Mouse (Mus musculus) heart, postnatal 0 days (tissue): ENCODE measurements around the gene Fgfr2. TPM values are rescaled to one million over a fixed set of nuclear protein-coding genes. Genes with fewer than 3 reads are reported as not detected.
A peak's percentile ranks its signal among the peaks of the same experiment; 100 is the strongest.

Experiments
- ATAC-seq: fragments of 200-750 bp; cut with Nextera tagmentation; 2 replicates; pipeline ENCODE4 v1.8.0; 2017; ENCODE audit warnings: low read depth, moderate number of reproducible peaks, moderate library complexity; ENCODE audit not compliant: insufficient read depth
- DNase-seq: peaks from one replicate; pipeline ENCODE4 v3.0.0-alpha.2; 2016; ENCODE audit warnings: low spot score
- H3K27ac ChIP-seq: fragments of 300-500 bp; sonication (generic); 2 replicates; pipeline ENCODE4 v1.5.1; 2014; ENCODE audit warnings: low read depth, mild to moderate bottlenecking
- H3K27me3 ChIP-seq: fragments of 300-500 bp; sonication (generic); 2 replicates; pipeline ENCODE4 v1.6.1; 2014; ENCODE audit warnings: low read length, mixed read lengths; ENCODE audit not compliant: control insufficient read depth, insufficient read depth
- H3K36me3 ChIP-seq: fragments of 300-500 bp; sonication (generic); replicated peaks from 2 replicates; pipeline ENCODE4 v1.6.1; 2014; ENCODE audit warnings: low read length, mixed read lengths; ENCODE audit not compliant: control insufficient read depth, insufficient read depth
- H3K4me1 ChIP-seq: fragments of 300-500 bp; sonication (generic); 2 replicates; pipeline ENCODE4 v1.6.1; 2014; ENCODE audit warnings: antibody characterized with exemption; ENCODE audit not compliant: control insufficient read depth, insufficient read depth
- H3K4me2 ChIP-seq: fragments of 300-500 bp; sonication (generic); 2 replicates; pipeline ENCODE4 v1.6.1; 2014; ENCODE audit warnings: low read depth, mild to moderate bottlenecking, low read length, moderate library complexity
- H3K4me3 ChIP-seq: fragments of 300-500 bp; sonication (generic); 2 replicates; pipeline ENCODE4 v1.5.1; 2014; ENCODE audit warnings: low read depth, low read length
- H3K9ac ChIP-seq: fragments of 300-500 bp; sonication (generic); replicated peaks from 2 replicates; pipeline ENCODE4 v1.6.1; 2014; ENCODE audit warnings: low read depth, low read length, mixed read lengths
- H3K9me3 ChIP-seq: fragments of 300-500 bp; sonication (generic); replicated peaks from 2 replicates; pipeline ENCODE4 v1.6.1; 2016; ENCODE audit warnings: low read length; ENCODE audit not compliant: control insufficient read depth
- CTCF ChIP-seq: IDR thresholded peaks from 2 replicates; pipeline ENCODE4 v1.5.1; 2016; ENCODE audit warnings: antibody characterized with exemption, control low read depth, low read depth
- EP300 ChIP-seq: IDR thresholded peaks from 2 replicates; pipeline ENCODE4 v1.6.1; 2016; ENCODE audit warnings: antibody characterized with exemption, low read depth
- WGBS: fragments of 180-500 bp; shearing (Covaris S2); extraction: QIAGEN DNeasy Blood & Tissue Kit; methylation state at CpG from one replicate; pipeline ENCODE4 v1.1.7; 2014; 5-methylcytosine and 5-hydroxymethylcytosine counted together
- polyA plus RNA-seq: library from polyadenylated mRNA; unstranded; fragments of >200 nt; fragmentation: Nextera tagmentation; extraction: Ambion mirVana; gene quantifications from 2 replicates; pipeline ENCODE4 v1.2.1, GENCODE M21; 2015
- total RNA-seq: library from RNA; depleted of rRNA; stranded (reverse); fragments of >200 nt; gene quantifications from 2 replicates; pipeline ENCODE4 v1.2.3, GENCODE M21; 2014; ENCODE audit warnings: low replicate concordance

Gene Fgfr2
- total and polyA plus RNA-seq, 2 experiments from 2014 or later: 3.8 to 11.5 TPM

GRCm38 (mm10) chr7:132817056-132817455 is 306.1 kb downstream of the Fgfr2 start:
- no peak for TF ChIP-seq CTCF
- TF ChIP-seq EP300: no peak
- Histone ChIP-seq H3K27ac (no peak overlapping the region), H3K4me2 (no peak overlapping the region), H3K27me3 (no peaks in the 10 kb centered on the region), H3K4me3 (no peak overlapping the region), H3K36me3 (0 out of 2 replicates have a peak, but pooled peaks cover 6% of the 10 kb centered on the region), H3K9ac (no peak overlapping the region), H3K4me1 (no peaks in the 10 kb centered on the region), H3K9me3 (no peaks in the 10 kb centered on the region)
- DNase-seq (no peak), ATAC-seq (no peak)
- 90% methylated on average over 6 of the region's 6 CpGs for WGBS

GRCm38 (mm10) chr7:132816528-132816927 is 306.6 kb downstream of the Fgfr2 start:
- DNase-seq: no peak
- ATAC-seq: no peak
- Histone ChIP-seq H3K9ac (no peak overlapping the region), H3K9me3 (no peaks in the 10 kb centered on the region), H3K4me1 (peaks cover 5% of the 10 kb centered on the region; the same call in 1 of the 2 replicates), H3K36me3 (0 out of 2 replicates have a peak, but pooled peaks cover 6% of the 10 kb centered on the region), H3K27me3 (no peaks in the 10 kb centered on the region), H3K27ac (no peak overlapping the region), H3K4me3 (no peak overlapping the region), H3K4me2 (no peak overlapping the region)
- no peak for TF ChIP-seq EP300
- TF ChIP-seq CTCF: no peak
- 89% methylated on average over 2 of the region's 2 CpGs for WGBS

GRCm38 (mm10) chr7:132815081-132815480 is 308.1 kb downstream of the Fgfr2 start:
- no peak overlapping the region for H3K9ac ChIP-seq
- no peak overlapping the region for H3K4me2 ChIP-seq
- no peaks in the 10 kb centered on the region for H3K36me3 ChIP-seq
- DNase-seq: peak; percentile 18
- H3K27me3 ChIP-seq: no peaks in the 10 kb centered on the region
- 84% methylated on average over 5 of the region's 5 CpGs for WGBS
- no peaks in the 10 kb centered on the region for H3K9me3 ChIP-seq
- TF ChIP-seq EP300: no peak
- no peak for TF ChIP-seq CTCF
- no peak overlapping the region for H3K4me3 ChIP-seq
- H3K27ac ChIP-seq: no peak overlapping the region
- no peak for ATAC-seq
- peaks cover 13% of the 10 kb centered on the region for H3K4me1 ChIP-seq

- 2% methylated on average over 7 of the region's 7 CpGs for WGBS
- Histone ChIP-seq H3K27me3 (no peaks in the 10 kb centered on the region), H3K9me3 (no peaks in the 10 kb centered on the region), H3K27ac (peak overlapping the region; percentile 98), H3K4me2 (peak overlapping the region; percentile 95), H3K9ac (peak overlapping the region; percentile 92), H3K36me3 (no peaks in the 10 kb centered on the region), H3K4me1 (peaks cover 22% of the 10 kb centered on the region), H3K4me3 (peak overlapping the region; percentile 92)
- no peak for TF ChIP-seq CTCF
- no peak for TF ChIP-seq EP300
- ATAC-seq: no peak
- DNase-seq: peak; percentile 9
These were observed 309.1 kb downstream of the Fgfr2 start for GRCm38 (mm10) chr7:132814089-132814450.

GRCm38 (mm10) chr7:132813416-132814088 is 309.6 kb downstream of the Fgfr2 start, which contains the start of gene Fam53b:
Fam53b (minus strand) TSS chr7:132813886.
- peaks cover 27% of the 10 kb centered on the region for H3K4me1 ChIP-seq
- WGBS: under 1% methylated on average over 79 of the region's 85 CpGs

More at GRCm38 (mm10) chr7:132813416-132814088, 309.6 kb downstream of the Fgfr2 start, which contains the start of gene Fam53b:
- H3K9ac ChIP-seq: peak within 1 kb of the TSS; percentile 92
- peak; percentile 63 for DNase-seq
- no peak for TF ChIP-seq EP300
- TF ChIP-seq CTCF: no peak
- peak; percentile 76 for ATAC-seq
- peak within 1 kb of the TSS; percentile 95 for H3K4me2 ChIP-seq
- H3K27me3 ChIP-seq: no peaks in the 10 kb centered on the region
- peak within 1 kb of the TSS; percentile 92 for H3K4me3 ChIP-seq
- H3K36me3 ChIP-seq: no peaks in the 10 kb centered on the region
- no peaks in the 10 kb centered on the region for H3K9me3 ChIP-seq
- H3K27ac ChIP-seq: peak within 1 kb of the TSS; percentile 98
